ENCODE assay signal across 10 mouse cellular contexts in genomic region chr1:184864381-184864801, GRCm38 (mm10). TPM values are rescaled to one million over a fixed set of nuclear protein-coding genes. Genes with fewer than 3 reads are reported as not detected.
DNase-seq lines count a peak whose midpoint lies in the region; ATAC-seq and TF ChIP-seq lines count a peak whose summit lies in the region.
"Had no signal": no experiment of that assay in that cellular context is flagged by ENCODE, and none has a peak within 500 bp of the region (broad histone marks: within the 10 kb centered on the region; RNA-seq: fewer than 3 reads in every experiment).

No protein-coding gene starts in this region.

- H3K27ac ChIP-seq in layer of hippocampus, adult 2 months = peak overlapping the region; percentile 7; the same call in 1 of the 2 replicates
- peak overlapping the region; percentile 72 for H3K27ac ChIP-seq in heart, embryonic 10.5 days
- peak overlapping the region; percentile 71 for H3K27ac ChIP-seq in kidney, embryonic 15.5 days
- H3K27ac ChIP-seq: forebrain, embryonic 15.5 days had no signal

- ATAC-seq in kidney, embryonic 15.5 days (replicated peaks; ENCODE audit: low FRiP score) = peak; percentile 50
- ATAC-seq: forebrain, embryonic 15.5 days had no signal

- no peaks in the 10 kb centered on the region for H3K9me3 ChIP-seq in heart, embryonic 10.5 days
- no peaks in the 10 kb centered on the region for H3K9me3 ChIP-seq in kidney, embryonic 15.5 days (replicated peaks)
- H3K9me3 ChIP-seq: forebrain, embryonic 15.5 days had no signal

- H3K36me3 ChIP-seq in heart, embryonic 10.5 days = no peaks in the 10 kb centered on the region
- H3K36me3 ChIP-seq in kidney, embryonic 15.5 days = no peaks in the 10 kb centered on the region
- H3K36me3 ChIP-seq: forebrain, embryonic 15.5 days had no signal

- H3K27me3 ChIP-seq in heart, embryonic 10.5 days (ENCODE audit: insufficient read depth, poor library complexity, severe bottlenecking) = no peaks in the 10 kb centered on the region
- no peaks in the 10 kb centered on the region for H3K27me3 ChIP-seq in kidney, embryonic 15.5 days
- H3K27me3 ChIP-seq: forebrain, embryonic 15.5 days had no signal

- 18% methylated on average over 7 of the region's 7 CpGs for WGBS in heart, embryonic 10.5 days
- 32% methylated on average over 7 of the region's 7 CpGs for whole genome bisulfite sequencing in kidney, embryonic 15.5 days

- no peak overlapping the region for H3K9ac ChIP-seq in kidney, embryonic 15.5 days
- H3K9ac ChIP-seq: forebrain, embryonic 15.5 days had no signal

- no peak overlapping the region for H3K4me2 ChIP-seq in kidney, embryonic 15.5 days
- H3K4me2 ChIP-seq: forebrain, embryonic 15.5 days had no signal

- no peak for DNase-seq in layer of hippocampus, adult 2 months (ENCODE audit: low spot score in 2 of 2)
- no peak for DNase-seq in layer of hippocampus, adult 18-20 months (ENCODE audit: low spot score in 2 of 2)
- no peak for DNase-seq in heart, embryonic 10.5 days (ENCODE audit: low spot score)
- DNase-seq in lung, postnatal 4 days = peak; percentile 60 to 83
- DNase-seq in cerebellum, postnatal 10 days = no peak
- no peak for DNase-seq in urinary bladder, postnatal 10 days (ENCODE audit: low spot score)
- DNase-seq in right cerebral cortex, postnatal 14 days = no peak
- DNase-seq: left cerebral cortex, postnatal 4 days had no signal

- no peak for TF ChIP-seq CTCF in layer of hippocampus, adult 2 months (conservative IDR thresholded peaks at IDR 0.05)

- no peak overlapping the region for H3K4me3 ChIP-seq in layer of hippocampus, adult 2 months
- no peak overlapping the region for H3K4me3 ChIP-seq in heart, embryonic 10.5 days
- H3K4me3 ChIP-seq in kidney, embryonic 15.5 days (replicated peaks) = no peak overlapping the region
- H3K4me3 ChIP-seq: forebrain, embryonic 15.5 days had no signal

- peaks cover 22% of the 10 kb centered on the region for H3K4me1 ChIP-seq in heart, embryonic 10.5 days
- H3K4me1 ChIP-seq in kidney, embryonic 15.5 days = peaks cover 37% of the 10 kb centered on the region
- H3K4me1 ChIP-seq: forebrain, embryonic 15.5 days had no signal

RNA-seq across cellular contexts. Expression of gene Marc2, which starts 18.1 kb away (rescaled TPM):
- total RNA-seq in layer of hippocampus, adult 2 months (2021) = 100 to 1,000 TPM; 103 to 120 TPM
- total RNA-seq in layer of hippocampus, adult 18-20 months (2021) = 100 to 1,000 TPM; 117 to 122 TPM
- 72.9 and 98.6 TPM in 2 replicates for polyA plus RNA-seq in heart, embryonic 10.5 days (2016; fragmentation: Nextera tagmentation; extraction: Ambion mirVana)
- polyA plus RNA-seq in kidney, embryonic 15.5 days (2015; fragmentation: Nextera tagmentation; extraction: Ambion mirVana) = 185 and 196 TPM in 2 replicates

RNA-seq across cellular contexts. Expression of gene C130074G19Rik, which starts 18.6 kb away (rescaled TPM):
- 1 to 10 TPM; 7.1 to 8.3 TPM for total RNA-seq in layer of hippocampus, adult 2 months (2021)
- total RNA-seq in layer of hippocampus, adult 18-20 months (2021) = 1 to 10 TPM; 7.1 to 8.8 TPM
- polyA plus RNA-seq in heart, embryonic 10.5 days (2016; fragmentation: Nextera tagmentation; extraction: Ambion mirVana) = 0.22 and 0.82 TPM in 2 replicates
- 2.3 and 2.7 TPM in 2 replicates for polyA plus RNA-seq in kidney, embryonic 15.5 days (2015; fragmentation: Nextera tagmentation; extraction: Ambion mirVana)

RNA-seq across cellular contexts. Expression of gene Marc1, which starts 53.3 kb away (rescaled TPM):
- under 1 TPM in 1 of 2 experiments, not detected in 1; 0.28 TPM for total RNA-seq in layer of hippocampus, adult 2 months (2021)
- under 1 TPM in 1 of 2 experiments, not detected in 1; 0.25 TPM for total RNA-seq in layer of hippocampus, adult 18-20 months (2021)
- polyA plus RNA-seq in heart, embryonic 10.5 days (2016; fragmentation: Nextera tagmentation; extraction: Ambion mirVana) = 0.21 and 0.70 TPM in 2 replicates
- 0.30 and 0.61 TPM in 2 replicates for polyA plus RNA-seq in kidney, embryonic 15.5 days (2015; fragmentation: Nextera tagmentation; extraction: Ambion mirVana)
- polyA plus RNA-seq: forebrain, embryonic 15.5 days had no signal

Comparison
In these comparisons a context has a peak if more than half of its experiments do, and no peak if none do; other contexts are left out.
1. DNase-seq: peak in lung, postnatal 4 days (2 of 2); none in layer of hippocampus, adult 2 months (0 of 2), layer of hippocampus, adult 18-20 months (0 of 2), heart, embryonic 10.5 days (single experiment), cerebellum, postnatal 10 days (0 of 2), urinary bladder, postnatal 10 days (single experiment) and right cerebral cortex, postnatal 14 days (single experiment).
2. H3K27ac ChIP-seq: peak in every context shown above with its lines; median percentile 72 in heart, embryonic 10.5 days; 71 in kidney, embryonic 15.5 days; 7 in layer of hippocampus, adult 2 months.